Mouse (Mus musculus) adrenal gland, postnatal 4 days (tissue): ENCODE data around the gene Disp1. TPM values are rescaled to one million over a fixed set of nuclear protein-coding genes. Genes with fewer than 3 reads are reported as not detected.

ENCODE experiments used
- DNase-seq, 2 experiments: peaks; one replicate each; pipeline ENCODE4 v3.0.0; 2021 to 2022; ENCODE audit warnings: low spot score in 2 of 2, mixed read lengths in 2 of 2
- total RNA-seq, 2 experiments: library from RNA; stranded (reverse); gene quantifications; 2 replicates each; pipeline ENCODE4 v1.2.3; 2021

Gene Disp1
- total RNA-seq, 2 experiments from 2014 or later, result 18.7 to 21.7 TPM

DNA sequence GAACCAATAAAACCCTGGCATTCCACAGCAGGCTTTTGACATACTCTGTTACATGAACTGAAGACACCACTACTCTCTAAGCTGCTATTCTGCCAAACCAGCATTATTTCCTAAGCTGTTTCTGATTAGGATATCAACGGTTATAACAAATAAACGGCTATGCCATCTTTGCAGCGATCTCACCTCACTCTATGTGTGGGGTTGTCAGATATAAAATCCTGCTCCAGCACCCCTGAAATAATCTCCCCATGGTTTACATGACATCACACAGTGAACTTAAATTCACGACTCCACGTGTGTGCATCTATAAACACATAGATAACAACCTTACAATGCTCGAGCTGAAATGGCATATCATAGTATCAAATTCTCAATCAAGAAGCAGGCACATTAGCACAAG is 13.7 kb downstream of the Disp1 start:
- no peak for DNase-seq

DNA sequence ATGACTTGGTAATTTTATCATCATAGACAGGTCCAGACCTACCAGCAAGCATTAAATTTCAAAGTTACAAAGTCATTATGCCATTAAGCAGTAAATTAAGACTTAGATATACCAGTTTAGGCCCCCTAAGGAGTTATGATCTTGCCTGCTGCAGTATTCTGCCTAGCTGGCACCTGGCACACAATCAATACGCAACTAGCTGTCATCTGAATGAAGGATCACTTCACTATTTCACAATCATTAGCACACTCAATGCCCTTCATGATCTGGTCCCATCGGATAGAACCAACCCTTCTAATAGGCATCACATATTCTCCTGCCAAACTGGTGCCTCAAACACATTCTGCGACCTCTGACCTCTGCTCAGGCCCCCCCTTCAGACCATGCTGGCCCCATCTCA is 14.2 kb downstream of the Disp1 start:
- no peak for DNase-seq

DNA sequence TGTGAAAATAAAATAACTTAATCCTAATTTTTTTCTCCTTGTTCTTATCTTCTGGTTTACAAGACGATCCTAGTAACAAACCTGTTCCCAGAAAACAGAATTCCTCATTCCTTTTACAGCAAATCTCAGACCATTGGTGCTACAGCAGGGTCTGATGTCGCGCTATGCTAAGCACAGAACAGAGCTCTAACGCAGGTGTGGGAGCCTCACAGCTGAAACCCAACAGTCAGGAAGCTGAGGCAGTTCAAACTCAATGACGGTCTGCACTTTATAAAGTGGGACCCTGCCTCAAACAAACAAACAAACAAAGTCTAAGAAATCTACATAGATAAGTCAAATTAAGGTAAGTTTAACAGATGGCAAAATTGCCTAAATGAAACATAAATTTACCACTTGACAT is 20.4 kb downstream of the Disp1 start:
- DNase-seq, result no peak

GRCm38 (mm10) chr1:183194763-183195162 is 26.6 kb downstream of the Disp1 start:
- DNase-seq, result no peak

- DNase-seq, result no peak
Observed at GRCm38 (mm10) chr1:183194151-183194550, 27.2 kb downstream of the Disp1 start.

DNA sequence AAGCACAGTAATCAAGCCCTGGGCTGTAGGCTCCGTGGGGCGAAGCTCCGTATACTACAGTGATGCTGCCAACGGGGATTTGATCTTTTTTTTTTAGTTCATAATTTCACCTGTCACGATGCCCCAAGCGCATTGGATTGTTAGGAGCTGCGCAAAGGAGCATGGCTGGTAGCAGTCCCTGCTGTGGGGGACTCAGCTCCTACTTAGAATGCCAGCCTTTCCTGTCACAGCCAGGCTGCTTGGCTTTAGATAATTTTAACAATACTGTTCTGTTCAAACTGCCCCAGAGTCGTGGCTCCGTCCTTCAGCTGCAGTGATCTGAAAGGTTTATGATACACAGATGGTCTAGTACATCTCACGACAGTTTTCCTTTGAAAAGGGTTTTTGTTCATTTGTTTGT is 29.9 kb downstream of the Disp1 start:
- DNase-seq, result no peak

DNA sequence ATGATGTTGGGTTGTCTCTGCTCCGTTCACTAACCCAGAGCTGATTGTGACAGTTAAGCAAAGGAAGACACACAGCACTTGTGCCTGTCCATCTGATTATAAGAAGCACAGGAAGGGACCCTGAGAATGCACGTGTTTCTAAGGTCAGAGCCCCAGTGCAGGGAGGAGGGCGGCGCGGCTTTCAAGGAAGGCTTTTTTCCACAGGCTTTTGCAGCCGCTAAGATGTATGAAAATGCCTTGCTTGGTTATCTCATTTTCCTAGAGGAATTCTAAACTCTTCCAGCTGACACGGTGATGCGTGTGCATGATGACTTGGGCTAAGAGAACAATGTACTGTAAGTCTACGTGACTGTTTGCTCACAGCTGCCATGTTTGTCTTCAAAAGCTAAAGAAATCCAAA is 30.9 kb downstream of the Disp1 start:
- DNase-seq, result no peak

DNA sequence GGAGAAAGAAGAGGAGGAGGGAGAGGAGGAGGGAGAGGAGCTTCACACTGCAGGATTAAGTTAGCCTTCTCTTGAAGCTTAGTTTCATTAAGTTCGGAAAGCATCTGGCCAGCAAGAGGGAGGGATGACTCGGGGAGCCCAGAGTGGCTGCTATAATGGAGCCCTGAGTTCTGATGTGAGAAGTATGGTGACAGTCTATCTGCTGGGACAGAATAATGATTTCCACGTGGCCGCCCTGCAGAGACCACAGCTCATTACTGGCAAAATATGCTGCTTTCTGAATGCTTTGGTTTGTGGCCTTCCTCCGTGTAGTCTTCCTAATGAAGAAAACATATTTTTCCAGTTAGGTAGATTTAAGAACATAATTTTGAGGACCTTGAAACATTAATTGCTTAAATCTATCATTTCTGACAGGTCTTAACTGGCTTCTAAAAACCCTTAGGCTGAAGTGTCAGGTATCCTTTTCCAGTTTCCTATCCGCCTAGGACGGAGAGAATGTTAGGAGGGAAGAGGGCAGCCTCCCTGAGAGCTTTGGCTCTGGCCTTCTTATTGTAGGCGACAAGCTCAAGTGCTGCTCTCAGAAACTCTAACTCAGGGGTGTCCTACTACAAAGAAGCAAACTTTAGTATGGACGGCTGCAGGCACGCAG is 32.2 kb downstream of the Disp1 start:
- no peak for DNase-seq

DNA sequence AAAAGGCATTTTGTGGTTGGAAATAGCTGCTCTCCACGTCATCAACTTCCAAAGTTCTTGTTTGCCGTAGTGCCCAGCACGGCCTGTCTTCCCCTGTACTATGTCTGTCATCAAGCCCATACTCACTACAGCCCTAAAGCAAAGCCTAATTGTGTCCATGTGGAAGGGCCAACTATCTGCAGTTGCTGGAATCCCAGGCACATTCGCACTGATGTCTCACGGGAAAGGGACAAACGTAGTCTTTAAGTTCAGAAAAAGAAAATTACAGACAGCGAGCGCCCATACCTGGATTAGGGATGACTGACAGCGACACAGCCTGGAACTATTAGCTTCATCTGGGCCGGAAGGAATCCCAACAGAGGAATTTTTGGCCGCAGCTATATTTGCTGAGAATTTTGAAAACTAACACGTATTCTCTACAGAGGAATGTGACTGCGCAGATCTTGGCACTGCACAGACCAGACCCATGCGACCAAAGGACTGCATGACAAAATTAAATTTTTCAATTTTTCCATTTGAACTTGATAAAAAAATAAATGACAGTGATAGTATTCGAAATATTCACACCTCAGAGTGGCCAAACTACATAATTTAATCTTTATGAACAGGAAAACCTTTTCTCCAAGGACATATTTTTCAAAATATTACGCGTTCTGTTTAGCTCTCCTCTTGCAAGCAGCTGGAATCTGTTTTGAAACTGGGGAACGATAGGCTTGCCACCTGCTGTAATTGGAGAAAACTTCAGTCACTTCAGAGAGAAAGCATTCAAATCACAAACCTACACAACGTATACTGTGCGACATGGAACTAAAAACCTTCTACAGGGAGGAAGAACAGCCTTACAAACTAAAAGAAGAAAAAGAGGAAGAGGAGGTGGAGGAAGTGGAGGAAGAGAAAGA is 33.0 kb downstream of the Disp1 start:
- DNase-seq, result no peak

DNA sequence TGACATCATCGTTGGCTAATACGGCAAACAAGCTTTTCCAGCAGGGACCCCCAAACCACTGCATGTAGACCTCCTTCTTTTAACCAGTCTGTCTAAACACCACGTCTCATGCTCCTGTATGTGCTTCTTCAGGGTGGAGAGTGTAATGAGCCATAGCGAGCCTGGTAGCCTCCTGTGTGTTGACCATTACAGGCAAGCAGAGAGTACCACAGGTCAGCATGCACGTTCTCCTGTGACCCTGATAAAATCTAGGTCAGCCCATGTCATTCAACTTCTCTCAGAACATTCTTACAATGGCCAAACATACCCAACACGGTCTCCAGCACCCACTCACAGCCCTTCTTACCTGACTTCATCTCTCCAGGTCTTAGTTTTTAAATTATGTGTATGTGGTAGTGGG is 35.8 kb downstream of the Disp1 start:
- no peak for DNase-seq

- no peak for DNase-seq
Observed at GRCm38 (mm10) chr1:183184681-183185080, 36.6 kb downstream of the Disp1 start.

- DNase-seq, result no peak
Observed at GRCm38 (mm10) chr1:183183565-183183964, 37.8 kb downstream of the Disp1 start.

DNA sequence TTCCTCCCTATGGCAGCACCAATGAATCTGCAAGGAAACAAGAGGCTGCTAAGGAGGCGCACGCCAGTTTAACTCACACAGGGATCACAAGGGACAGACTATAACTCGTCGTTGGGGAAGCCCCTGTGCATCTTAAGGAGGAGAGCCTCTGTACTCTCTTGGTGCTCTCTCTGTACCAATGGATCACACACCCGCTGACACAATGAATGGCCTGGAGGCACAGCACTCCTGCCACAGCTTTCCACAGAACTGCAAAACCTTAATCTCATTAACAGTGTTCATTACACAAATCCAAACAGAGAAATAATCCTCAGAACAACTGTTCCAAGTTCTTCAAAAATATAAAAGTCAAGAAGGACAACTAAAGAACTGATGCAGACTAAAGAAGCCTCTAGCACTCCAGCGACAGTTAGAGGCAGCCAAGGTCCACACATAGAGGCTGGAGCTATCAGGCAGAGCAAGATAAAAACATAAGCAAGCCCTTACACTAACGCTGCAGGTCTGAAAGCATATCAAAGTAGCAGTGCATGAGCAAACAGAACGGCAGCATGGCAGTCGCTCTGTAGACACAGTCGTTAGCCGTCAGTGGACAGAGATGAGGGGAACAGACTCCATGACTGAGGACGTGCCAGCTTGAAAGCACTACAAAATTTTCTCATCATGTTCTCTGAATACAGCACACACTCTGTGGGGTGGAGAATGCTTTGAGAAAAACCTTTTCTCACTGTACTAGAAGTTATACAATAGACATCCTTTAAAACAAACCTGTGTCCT is 38.5 kb downstream of the Disp1 start:
- DNase-seq, result no peak

- no peak for DNase-seq
Observed at GRCm38 (mm10) chr1:183181030-183181395, 40.3 kb downstream of the Disp1 start.

DNA sequence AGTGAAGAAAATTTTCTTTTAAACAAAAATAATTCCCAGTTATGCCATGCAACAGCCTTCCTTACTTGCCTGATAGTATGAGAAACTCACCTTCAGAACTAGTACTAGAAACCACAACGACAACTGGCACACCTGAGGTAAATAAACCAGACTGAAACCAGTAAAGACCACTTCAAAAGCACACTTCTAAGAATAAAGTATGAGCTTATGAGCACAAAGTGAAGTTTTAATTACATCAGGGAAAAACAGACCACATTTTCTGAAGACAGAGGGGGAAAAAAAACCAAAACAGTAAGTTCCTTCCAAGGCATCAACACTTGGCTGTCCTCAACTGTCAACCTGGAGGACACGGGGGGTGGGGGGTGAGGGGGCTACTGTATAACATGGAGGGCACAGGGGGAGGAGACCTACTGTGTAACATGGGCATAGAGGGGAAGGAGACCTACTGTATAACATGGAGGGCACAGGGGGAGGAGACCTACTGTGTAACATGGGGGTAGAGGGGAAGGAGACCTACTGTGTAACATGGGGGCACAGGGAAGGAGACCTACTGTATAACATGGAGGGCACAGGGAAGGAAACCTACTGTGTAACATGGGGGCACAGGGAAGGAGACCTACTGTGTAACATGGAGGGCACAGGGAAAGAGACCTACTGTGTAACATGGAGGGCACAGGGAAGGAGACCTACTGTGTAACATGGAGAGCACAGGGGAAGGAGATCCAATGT is 40.9 kb downstream of the Disp1 start:
- no peak for DNase-seq

DNA sequence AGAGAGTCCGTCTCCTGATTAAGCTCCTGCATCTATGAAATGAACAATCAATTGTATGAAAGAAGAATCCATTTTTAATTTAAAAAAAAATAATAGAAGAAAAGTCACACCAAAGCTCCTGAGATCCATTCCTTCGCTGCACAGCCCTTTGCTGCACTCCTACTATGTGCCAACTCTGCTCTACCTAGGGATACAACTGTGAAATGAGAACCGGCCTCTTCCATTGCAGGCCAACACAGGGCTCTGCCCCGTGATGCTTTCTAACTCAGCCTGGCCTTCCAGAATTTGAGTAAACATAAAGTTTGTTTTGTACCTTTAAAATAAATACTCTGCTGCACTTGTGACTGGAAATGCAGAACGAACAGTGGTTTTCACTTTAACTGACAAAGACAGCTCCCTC is 42.0 kb downstream of the Disp1 start:
- no peak for DNase-seq

- no peak for DNase-seq
Observed at GRCm38 (mm10) chr1:183175236-183175635, 46.1 kb downstream of the Disp1 start.

- no peak for DNase-seq
Observed at GRCm38 (mm10) chr1:183171095-183171494, 50.2 kb downstream of the Disp1 start.

DNA sequence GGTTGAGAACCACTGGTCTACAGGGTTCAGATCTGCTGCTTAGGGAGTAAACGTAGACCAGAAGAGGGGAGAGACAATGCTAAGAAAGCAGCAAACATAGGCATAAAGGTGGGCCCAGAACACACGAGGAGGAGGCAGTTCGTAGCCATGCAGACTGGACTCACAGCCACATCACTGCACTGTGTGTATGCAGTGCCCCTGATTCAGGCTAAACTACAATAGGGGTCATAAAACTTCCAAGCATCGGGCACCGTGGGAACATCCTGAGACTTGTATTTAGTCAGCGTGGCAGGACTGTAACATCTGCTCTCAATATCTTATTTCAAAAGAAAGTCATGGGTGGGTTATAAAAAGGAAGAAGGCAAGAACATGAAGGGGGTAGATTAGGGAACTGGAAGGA is 52.9 kb downstream of the Disp1 start:
- no peak for DNase-seq

DNA sequence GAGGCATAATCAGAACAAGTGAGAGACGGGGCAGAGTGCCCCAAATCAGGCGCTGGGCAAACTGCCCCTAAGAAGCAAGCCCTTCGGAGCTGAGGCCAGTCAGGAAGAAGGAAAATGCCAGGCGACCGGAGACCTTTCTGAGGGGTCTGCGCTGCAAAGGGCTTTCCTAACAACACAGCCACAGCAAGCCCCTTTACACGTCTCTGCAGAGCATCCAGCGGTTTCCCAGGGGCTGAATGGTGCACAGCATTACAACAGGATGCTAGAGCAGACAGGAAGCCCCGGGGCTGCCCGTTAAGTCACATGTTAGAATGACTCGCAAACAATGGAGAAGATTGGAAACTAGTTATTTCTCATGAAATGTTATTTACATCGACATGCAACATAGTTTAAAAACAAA is 53.5 kb downstream of the Disp1 start:
- DNase-seq, result no peak

GRCm38 (mm10) chr1:183166700-183167099 is 54.6 kb downstream of the Disp1 start:
- no peak for DNase-seq
